Mouse (Mus musculus) retina, postnatal 7 days (tissue): ENCODE data around the gene Krtap26-1.

Source experiments
- DNase-seq: peaks from one replicate; pipeline ENCODE4 v3.0.0-alpha.2; 2012; ENCODE audit warnings: low read depth, low spot score

The Krtap26-1 gene

DNA sequence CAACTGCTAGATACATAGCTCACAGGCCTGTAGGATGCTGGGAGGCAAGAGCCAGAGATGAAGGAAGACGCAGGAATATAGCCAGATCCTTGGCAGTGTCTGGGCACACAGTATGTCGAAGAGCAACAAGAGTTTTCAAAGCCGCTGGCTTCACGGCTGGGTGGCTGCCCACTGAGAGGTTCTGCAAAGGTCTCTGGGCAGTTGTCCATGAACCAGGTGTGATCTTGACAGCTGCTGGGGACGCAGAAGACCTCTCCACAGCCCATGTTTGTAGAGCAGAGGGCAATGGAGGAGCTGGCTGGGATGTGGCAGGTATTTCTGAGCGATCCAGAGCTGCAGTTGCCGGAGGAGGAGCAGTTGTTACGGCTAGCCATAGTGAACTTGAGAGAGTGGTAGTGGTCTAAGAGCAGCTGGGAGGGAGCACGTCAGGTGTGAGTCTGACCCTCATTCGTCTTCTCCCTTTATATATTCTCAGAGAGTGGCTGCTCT, at the start of gene Krtap26-1:
Gene Krtap26-1, minus strand, starts transcription at position 439 of the 489 bp plus-strand sequence.
- DNase-seq = no peak

DNA sequence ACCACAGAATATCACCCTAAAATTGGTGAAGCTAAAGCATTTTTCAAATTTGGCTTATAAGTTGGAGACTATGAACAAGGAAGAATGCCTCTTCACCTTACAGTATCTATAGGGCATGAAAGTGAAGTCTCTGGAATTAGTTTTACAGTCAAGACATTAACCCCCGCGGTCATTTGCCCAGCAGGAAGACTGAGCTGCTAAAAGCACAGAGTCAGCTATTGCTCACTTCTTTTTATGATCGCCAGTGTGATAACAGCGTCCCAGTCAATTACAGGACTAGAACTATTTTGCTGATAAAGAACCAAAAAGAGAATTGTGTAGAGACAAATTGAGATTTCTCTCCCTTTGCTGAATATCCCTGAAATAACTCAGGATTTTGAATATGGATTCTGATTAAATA, 48.7 kb upstream of the Krtap26-1 start:
- DNase-seq = no peak

DNA sequence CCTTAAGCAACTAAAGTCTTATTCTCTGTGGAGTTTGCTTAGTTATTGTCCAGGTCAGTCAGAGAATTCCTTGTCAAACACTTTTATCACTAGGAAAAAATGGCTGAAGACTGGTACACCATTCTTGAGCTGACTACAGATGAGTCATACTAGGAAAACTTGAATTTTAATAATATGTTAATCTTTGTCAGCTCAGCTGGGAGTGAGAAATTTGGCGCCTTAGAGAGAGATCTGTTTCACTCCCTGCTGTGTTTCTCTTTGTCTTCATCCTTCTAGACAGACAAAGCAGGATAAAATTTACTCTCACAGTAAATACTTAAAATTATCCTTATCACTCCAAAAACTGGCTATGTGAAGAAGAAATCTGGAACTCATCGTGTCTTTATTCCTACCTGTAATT, 33.7 kb upstream of the Krtap26-1 start:
- no peak for DNase-seq

DNA sequence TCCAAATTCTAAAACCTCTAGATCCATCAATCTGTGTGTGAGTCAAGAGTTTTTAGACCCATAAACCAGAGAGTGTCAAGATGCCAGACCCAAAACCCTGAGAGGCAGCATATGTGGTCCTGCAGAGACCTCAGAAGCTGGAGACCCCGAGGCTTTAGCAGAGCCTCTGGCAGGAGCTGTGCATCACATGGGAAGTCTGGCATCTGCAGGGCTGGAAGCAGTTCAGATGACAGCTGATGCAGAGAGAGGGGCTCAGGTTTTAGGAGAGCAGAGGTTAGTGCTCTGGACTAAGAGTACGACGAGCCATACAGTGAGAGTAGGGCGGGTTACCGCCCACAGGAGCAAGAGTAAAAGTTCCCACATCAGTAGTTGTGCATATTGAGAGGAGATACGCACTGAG, 31.5 kb upstream of the Krtap26-1 start:
- no peak for DNase-seq

DNA sequence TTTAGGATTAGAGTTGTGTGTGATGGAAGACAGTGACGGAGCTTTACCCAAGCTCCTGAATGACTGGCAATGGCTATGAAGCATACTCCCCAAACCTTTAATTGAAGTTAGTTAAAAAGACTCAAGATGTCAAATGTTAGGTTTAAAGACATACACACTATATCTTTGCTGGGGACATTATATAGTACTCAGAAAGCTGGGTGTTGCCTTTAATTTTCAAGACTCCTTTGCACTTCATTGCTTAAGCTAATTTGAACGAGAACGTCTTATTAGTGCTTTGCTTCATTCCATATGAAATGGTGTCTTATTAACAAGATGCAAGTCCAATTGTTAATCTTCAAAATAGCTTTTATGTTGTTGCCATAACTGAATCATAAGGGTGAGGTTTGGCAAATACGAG, 24.0 kb upstream of the Krtap26-1 start, which contains the start of gene Krtap27-1:
Gene Krtap27-1, minus strand, starts transcription at position 101 of the 400 bp plus-strand sequence.
- no peak for DNase-seq

DNA sequence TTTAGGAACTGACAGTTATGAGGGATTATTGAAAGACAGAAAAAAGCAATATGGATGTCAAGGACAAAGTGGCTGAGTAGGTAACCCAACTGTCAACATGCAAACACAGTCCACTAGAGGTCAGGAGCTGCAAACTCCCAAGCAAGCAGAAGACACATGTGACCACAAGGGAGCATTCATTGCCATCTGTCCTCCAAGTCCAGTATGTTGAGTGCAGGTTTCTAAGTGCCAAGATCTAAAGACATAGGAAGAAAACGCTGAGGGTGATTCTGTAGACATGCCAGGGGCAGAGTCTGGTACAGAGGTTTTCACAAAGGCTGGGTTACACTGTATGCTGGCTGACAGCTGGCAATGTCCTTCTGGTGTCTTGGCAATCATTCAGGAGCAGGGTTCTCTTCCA, 9.8 kb upstream of the Krtap26-1 start:
- DNase-seq = no peak

DNA sequence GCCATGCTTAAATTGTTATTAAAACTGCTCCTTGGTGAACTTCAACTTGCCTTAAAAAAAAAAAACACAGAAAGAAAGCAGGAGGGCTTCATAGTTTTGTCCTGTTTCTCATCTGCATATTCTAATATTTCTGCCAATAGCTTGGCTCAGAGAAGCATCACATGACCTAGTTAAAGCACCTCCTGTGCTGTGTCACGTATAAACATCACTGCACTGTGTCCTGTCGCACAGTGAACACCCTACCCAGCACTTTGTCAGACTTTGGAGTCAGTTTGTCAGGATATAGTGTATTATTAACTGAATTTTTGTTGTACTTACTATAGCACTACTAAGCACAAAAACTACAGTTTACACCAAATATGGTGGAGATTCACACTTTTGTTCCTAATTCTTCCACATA, 4.4 kb upstream of the Krtap26-1 start:
- DNase-seq = no peak

DNA sequence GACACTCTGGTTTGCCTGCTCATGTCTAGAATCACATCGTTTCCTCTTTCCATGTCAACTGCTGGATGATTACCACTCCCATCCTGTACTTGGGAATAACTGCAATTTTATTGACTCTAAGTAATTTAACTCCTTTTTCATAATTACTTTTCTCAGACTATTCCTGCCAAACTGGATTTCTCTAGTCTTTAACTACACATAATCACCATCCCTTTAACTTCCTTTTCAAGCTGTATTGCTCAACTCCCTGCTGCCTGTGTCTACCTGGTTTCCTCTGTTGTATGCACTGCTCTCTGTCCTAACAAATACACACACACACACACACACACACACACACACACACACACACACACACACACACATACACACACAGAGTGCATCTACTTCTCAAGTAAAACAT, 3.5 kb upstream of the Krtap26-1 start:
- no peak for DNase-seq

DNA sequence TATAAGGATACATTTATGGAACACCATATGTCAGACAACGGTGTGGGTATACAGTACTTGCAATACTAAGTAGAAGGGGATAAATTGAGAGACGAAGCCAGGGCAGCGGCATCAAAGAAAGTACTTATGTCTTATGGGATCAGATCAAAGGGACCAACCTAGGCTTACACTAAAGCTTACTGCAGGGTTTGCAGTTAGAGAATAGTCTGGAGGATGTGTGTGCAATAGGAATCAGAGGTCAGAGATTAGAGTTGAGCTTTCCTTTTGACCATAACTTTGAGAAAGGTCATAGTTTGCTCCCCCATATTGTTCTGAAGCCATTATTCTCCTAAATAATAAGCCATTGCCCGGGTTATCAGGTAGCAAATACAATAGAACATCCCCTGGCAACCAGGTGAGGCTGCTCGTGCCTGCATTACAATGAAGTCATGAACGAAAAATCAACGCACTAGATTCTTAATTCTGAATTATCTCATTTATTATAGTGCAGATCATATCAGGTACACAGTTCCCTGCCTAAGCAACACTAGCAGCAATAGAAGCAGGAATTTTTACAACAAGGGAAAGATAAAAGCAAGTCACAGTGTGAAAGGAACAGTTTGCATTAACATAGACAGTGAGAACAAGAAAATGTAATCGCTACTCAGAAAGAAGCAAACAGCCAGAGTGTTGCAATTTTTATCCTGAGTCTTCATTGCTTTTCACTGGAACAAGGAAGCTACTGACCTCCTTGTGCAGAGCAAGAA, 1.1 kb downstream of the Krtap26-1 start:
- no peak for DNase-seq

DNA sequence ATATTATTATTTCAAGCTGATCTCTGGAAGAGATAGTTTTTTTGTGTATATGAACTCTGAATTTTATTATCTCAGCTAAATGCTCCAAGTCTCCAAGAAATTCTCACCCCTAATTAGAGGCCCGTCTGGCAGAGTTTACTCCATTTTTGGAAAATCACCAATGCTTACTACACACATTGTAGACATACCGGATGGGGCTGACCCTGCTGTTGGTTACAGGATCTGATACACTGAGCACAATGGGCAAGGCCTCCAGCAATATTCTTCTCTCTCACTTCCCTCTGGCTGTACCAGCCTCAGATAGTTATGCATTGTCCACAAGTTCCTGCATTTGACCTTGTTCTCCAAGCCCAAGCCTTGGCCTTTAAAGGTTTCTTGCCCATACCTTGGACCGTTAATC, 7.5 kb downstream of the Krtap26-1 start:
- no peak for DNase-seq

DNA sequence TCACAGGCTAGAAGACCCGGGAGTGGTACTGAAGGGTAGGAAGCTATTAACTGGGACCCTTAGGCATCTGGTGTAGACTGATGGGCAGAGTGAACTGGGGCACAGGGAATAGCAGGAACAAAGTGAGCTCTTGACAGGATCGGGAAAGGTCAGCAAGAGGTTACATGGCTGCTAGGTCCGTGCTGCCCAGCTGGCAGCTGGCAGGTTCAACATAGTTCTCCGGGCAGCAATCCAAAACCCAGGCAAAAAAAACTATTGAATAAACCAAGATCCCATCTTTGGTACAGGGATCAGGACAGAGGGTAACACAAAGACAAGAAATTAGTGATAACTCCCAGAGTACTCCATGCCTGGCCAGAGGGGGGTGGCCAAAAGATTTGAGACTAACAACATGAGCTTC, 12.5 kb downstream of the Krtap26-1 start:
- DNase-seq = no peak

DNA sequence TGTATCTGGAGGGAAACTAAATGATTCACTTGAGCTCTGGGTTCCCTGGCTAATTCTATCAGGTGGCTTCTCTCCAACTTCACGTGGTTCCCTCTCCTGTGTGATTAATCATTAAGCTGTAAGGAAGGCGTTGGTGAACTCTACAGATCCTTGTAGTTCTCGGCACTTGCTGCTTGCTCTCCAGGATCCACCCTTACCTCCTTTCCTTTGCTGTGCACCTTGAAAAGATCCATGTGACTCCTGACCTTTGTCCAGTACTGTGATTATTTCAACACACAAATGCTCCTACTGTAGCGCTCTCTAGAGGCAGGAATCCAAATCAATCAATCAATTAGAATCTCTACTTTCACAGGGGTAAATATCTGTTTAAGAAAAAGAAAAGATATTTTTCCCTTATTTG, 16.1 kb downstream of the Krtap26-1 start:
- no peak for DNase-seq

DNA sequence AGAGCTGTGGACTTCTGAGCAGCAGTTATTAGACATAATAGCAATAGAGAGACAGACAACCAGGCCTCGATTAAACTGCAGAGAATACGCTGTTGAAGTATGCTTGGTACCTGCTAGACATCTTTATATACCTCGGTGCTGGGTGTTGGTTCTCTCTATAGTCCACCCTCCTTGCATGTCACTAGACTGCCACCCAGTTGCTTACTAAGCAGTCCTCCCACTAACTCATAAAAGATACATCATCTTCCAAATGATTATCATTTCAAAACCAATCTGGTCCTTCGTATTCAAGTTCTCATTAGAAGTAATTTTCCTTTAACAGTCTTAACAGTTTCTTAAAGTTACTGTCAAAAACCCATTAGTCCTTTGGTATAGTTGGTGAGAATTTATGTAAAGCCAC, 20.0 kb downstream of the Krtap26-1 start, which contains the start of gene 2310079G19Rik:
Gene 2310079G19Rik, minus strand, starts transcription at position 101 of the 400 bp plus-strand sequence.
- DNase-seq = no peak

DNA sequence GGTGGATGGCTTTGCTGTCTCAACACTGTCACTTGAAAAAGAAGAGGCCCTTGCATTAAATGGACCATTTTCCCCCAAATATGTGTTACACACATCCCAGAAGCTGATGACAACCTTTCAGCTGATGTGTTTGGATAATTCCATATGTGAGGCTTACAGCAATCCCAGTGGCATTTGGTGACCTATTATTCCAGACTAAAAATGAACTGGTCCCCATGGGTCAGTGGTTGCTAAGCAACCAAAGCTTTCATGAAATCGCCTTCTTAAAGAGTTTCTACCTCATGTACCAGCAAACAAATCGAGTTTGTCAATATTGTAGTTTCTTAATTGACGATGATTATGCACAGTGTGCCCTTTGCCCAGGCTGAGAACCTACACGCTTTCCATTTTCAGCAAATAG, 34.9 kb downstream of the Krtap26-1 start:
- DNase-seq = no peak

DNA sequence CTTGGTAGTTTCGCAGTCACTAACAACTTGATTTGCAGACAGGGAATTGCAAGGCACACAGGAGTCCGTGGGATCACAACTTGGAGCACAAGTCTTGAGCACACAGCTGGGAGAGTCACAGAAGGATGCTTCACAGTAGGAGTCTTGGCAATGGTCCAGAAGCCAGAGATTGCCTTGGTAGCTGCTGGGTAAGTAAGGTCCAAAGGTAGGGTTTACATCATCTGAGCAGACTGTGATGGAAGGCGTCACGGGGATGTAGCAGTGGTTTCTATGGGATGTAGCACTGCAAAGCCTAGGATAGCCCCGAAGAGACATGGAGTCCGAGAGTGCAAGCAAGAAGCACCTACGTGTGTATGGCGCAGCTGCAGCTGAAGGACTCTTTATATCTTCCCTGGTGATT, 35.7 kb downstream of the Krtap26-1 start, which contains the start of gene Krtap24-1:
Gene Krtap24-1, minus strand, starts transcription at position 358 of the 400 bp plus-strand sequence.
- no peak for DNase-seq

DNA sequence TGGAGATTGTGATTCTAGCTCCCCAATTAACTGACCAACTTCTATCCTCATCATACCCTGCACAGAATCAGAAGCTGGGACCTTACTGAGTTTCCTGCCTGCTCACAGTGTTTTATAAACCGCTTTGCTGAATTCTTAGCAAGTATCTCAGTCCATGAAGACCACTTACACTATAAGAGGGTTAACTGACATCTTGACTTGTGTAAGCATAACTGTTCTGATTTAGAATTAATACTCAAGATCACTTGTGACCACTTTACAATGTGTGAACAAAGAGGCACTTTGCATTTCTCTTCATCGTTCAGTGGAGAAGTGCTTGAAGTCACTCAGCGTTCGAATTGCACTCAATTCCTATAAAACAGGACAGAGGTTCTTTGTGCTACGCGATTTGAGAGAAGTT, 43.0 kb downstream of the Krtap26-1 start:
- no peak for DNase-seq

DNA sequence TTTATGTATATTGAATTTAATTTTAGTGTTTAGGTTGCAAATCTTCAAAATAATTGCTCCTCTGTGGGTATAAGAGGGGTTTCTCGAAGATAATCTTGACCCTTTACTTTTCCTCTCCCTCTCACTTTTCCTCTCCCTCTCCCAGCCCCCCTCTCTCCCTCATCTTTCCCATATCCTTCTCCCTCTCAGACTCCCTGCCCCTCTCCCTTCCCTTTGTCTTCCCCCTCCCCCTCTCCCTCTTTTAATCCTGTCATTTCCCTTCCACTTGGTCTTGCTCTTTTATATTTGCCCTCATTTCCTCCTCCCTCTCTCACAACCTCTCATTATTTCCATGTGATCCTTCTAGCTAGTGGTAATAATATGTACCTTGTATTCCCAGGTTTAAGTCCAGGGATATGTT, 45.1 kb downstream of the Krtap26-1 start:
- DNase-seq = no peak

DNA sequence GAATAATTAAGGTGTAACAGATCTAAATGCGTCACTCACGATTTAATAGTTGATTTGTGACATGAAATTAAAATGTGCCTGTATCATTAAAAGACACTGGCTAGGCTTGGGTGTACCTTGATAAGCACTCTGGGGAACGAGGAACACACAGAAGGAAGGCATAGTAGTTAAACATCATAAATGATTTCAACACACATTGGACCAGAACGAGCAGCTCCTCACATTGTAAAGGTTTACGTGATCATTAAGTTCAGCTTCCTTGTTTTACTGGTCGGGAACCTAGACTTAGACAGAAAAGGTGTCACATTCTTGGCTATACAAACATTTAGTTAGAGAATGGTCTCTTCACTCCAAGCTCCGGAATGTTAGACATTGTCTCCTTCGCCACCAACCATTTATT, 47.3 kb downstream of the Krtap26-1 start:
- DNase-seq = no peak

DNA sequence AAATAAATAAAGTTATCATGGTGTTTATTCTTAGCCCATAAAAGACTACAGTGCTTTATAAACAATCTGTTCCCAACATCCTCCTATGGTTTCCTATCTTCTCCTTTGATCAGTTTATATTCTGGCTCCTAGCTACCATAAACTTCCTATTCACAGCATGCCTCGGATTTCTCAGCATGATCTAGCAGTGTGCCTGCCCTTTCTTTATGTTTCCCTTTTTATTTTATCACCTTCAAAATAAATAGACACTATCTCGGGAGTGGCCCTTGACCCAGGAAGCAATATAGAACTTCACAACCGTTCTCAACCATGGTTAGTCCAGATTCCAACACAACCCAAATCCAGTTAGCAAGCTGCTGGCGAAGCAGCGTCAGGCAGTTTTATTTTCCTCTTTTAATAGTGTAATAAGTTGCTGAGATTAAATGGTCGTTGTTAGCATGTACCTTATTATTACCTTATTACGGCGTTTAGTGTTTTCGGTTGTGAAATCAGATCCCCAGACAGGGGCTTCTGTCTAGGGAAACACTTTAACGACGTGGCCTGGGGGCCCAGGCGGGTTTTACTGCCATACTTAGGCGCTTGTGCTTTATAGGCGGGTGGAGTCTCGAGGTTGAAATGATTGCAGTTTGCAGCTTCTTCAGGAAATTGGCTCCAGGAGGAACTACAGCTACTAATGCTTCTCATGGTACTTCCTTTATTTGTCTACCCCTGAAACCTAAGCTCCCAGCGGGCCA, 47.9 kb downstream of the Krtap26-1 start:
- no peak for DNase-seq
